Mouse (Mus musculus) megakaryocyte, embryonic 14.5 days (primary cell): ENCODE measurements around the gene Aptx. TPM values are rescaled to one million over a fixed set of nuclear protein-coding genes. Genes with fewer than 3 reads are reported as not detected.

ENCODE experiments used
- H3K27me3 ChIP-seq: replicated peaks from 2 replicates; pipeline ENCODE3; 2012; ENCODE audit warnings: inconsistent platforms
- H3K36me3 ChIP-seq: replicated peaks from 2 replicates; pipeline ENCODE3; 2012; ENCODE audit warnings: low read length, inconsistent platforms, mixed read lengths
- H3K4me1 ChIP-seq: 2 replicates; pipeline ENCODE4 v1.6.1; 2012; ENCODE audit warnings: inconsistent platforms
- H3K4me3 ChIP-seq: replicated peaks from 2 replicates; pipeline ENCODE3; 2012; ENCODE audit warnings: moderate library complexity, mild to moderate bottlenecking, inconsistent platforms
- H3K9me3 ChIP-seq: 2 replicates; pipeline ENCODE4 v1.6.1; 2012; ENCODE audit warnings: inconsistent platforms
- FLI1 ChIP-seq: IDR thresholded peaks from 2 replicates; pipeline ENCODE4 v1.6.1; 2012; ENCODE audit warnings: low read length, inconsistent platforms, mixed read lengths
- GATA1 ChIP-seq: IDR thresholded peaks from 3 replicates; pipeline ENCODE4 v1.6.1; 2012; ENCODE audit warnings: mixed read lengths, low read length, inconsistent platforms, borderline replicate concordance
- polyA plus RNA-seq: library from polyadenylated mRNA; stranded (reverse); fragments of >175 nt; gene quantifications from 2 replicates; pipeline ENCODE4 v1.2.3, GENCODE M21; 2012; ENCODE audit warnings: low replicate concordance; ENCODE audit not compliant: insufficient read depth

Gene Aptx
- polyA plus RNA-seq, 1 experiment = 7.4 TPM

- H3K4me3 ChIP-seq = no peak overlapping the region
- H3K9me3 ChIP-seq = no peaks in the 10 kb centered on the region
- peaks cover 19% of the 10 kb centered on the region for H3K4me1 ChIP-seq
- no peak for TF ChIP-seq FLI1
- no peak for TF ChIP-seq GATA1
- H3K36me3 ChIP-seq = peaks cover 5% of the 10 kb centered on the region
- peaks cover 7% of the 10 kb centered on the region for H3K27me3 ChIP-seq
Observed at GRCm38 (mm10) chr4:40717141-40717540, 14.1 kb upstream of the Aptx start.

GRCm38 (mm10) chr4:40703710-40704275, 799 bp upstream of the Aptx start:
- no peaks in the 10 kb centered on the region for H3K9me3 ChIP-seq
- H3K4me3 ChIP-seq = peak overlapping the region; percentile 97
- H3K4me1 ChIP-seq = peaks cover 40% of the 10 kb centered on the region
- TF ChIP-seq FLI1 (no peak), GATA1 (no peak)
- peaks cover 10% of the 10 kb centered on the region for H3K36me3 ChIP-seq
- no peaks in the 10 kb centered on the region for H3K27me3 ChIP-seq

GRCm38 (mm10) chr4:40701796-40702195, 1.2 kb downstream of the Aptx start:
- Histone ChIP-seq H3K27me3 (no peaks in the 10 kb centered on the region), H3K4me3 (peak overlapping the region; percentile 97), H3K36me3 (peaks cover 18% of the 10 kb centered on the region), H3K4me1 (peaks cover 40% of the 10 kb centered on the region), H3K9me3 (no peaks in the 10 kb centered on the region)
- TF ChIP-seq FLI1 (no peak), GATA1 (no peak)

- H3K4me1 ChIP-seq = peaks cover 40% of the 10 kb centered on the region
- TF ChIP-seq GATA1 = no peak
- H3K27me3 ChIP-seq = no peaks in the 10 kb centered on the region
- H3K36me3 ChIP-seq = peaks cover 33% of the 10 kb centered on the region
- peak overlapping the region; percentile 29 for H3K4me3 ChIP-seq
- no peaks in the 10 kb centered on the region for H3K9me3 ChIP-seq
Observed at GRCm38 (mm10) chr4:40700216-40700615, 2.8 kb downstream of the Aptx start.

GRCm38 (mm10) chr4:40697059-40697458, 5.9 kb downstream of the Aptx start:
- TF ChIP-seq GATA1 (no peak), FLI1 (no peak)
- Histone ChIP-seq H3K4me1 (peaks cover 27% of the 10 kb centered on the region), H3K4me3 (no peak overlapping the region), H3K9me3 (no peaks in the 10 kb centered on the region), H3K36me3 (peaks cover 63% of the 10 kb centered on the region), H3K27me3 (no peaks in the 10 kb centered on the region)

GRCm38 (mm10) chr4:40691100-40691499, 11.9 kb downstream of the Aptx start:
- H3K9me3 ChIP-seq = no peaks in the 10 kb centered on the region
- peaks cover 84% of the 10 kb centered on the region for H3K36me3 ChIP-seq
- H3K27me3 ChIP-seq = no peaks in the 10 kb centered on the region
- peaks cover 9% of the 10 kb centered on the region for H3K4me1 ChIP-seq
- no peak overlapping the region for H3K4me3 ChIP-seq
- TF ChIP-seq FLI1 (no peak), GATA1 (no peak)

- H3K9me3 ChIP-seq = no peaks in the 10 kb centered on the region
- H3K4me1 ChIP-seq = peaks cover 19% of the 10 kb centered on the region
- peaks cover 43% of the 10 kb centered on the region for H3K36me3 ChIP-seq
- no peak overlapping the region for H3K4me3 ChIP-seq
- TF ChIP-seq GATA1 (no peak), FLI1 (no peak)
- H3K27me3 ChIP-seq = peaks cover 2% of the 10 kb centered on the region
Observed at GRCm38 (mm10) chr4:40683306-40683705, 19.7 kb downstream of the Aptx start.

- TF ChIP-seq GATA1 = no peak
- no peak for TF ChIP-seq FLI1
- Histone ChIP-seq H3K27me3 (peaks cover 7% of the 10 kb centered on the region), H3K4me3 (no peak overlapping the region), H3K36me3 (peaks cover 34% of the 10 kb centered on the region), H3K4me1 (peaks cover 19% of the 10 kb centered on the region), H3K9me3 (no peaks in the 10 kb centered on the region)
Observed at GRCm38 (mm10) chr4:40682359-40682758, 20.6 kb downstream of the Aptx start.

- Histone ChIP-seq H3K36me3 (peaks cover 30% of the 10 kb centered on the region), H3K4me1 (peaks cover 21% of the 10 kb centered on the region), H3K4me3 (no peak overlapping the region), H3K9me3 (no peaks in the 10 kb centered on the region), H3K27me3 (peaks cover 11% of the 10 kb centered on the region)
- TF ChIP-seq GATA1 (no peak), FLI1 (no peak)
Observed at GRCm38 (mm10) chr4:40681908-40682307, 21.1 kb downstream of the Aptx start.

- Histone ChIP-seq H3K27me3 (peaks cover 19% of the 10 kb centered on the region), H3K4me1 (peaks cover 6% of the 10 kb centered on the region), H3K36me3 (peaks cover 18% of the 10 kb centered on the region), H3K4me3 (no peak overlapping the region), H3K9me3 (no peaks in the 10 kb centered on the region)
- TF ChIP-seq GATA1 (no peak), FLI1 (no peak)
Observed at GRCm38 (mm10) chr4:40680250-40680860, 22.6 kb downstream of the Aptx start.
